Mouse (Mus musculus): ENCODE results near the gene Dnajc11.

- no peak for TF ChIP-seq GATA1 (IDR thresholded peaks at IDR 0.05; ENCODE audit: low read length)
- TF ChIP-seq TAL1 (IDR thresholded peaks at IDR 0.05; ENCODE audit: low read length) = no peak
These were observed 62.1 kb downstream of the Dnajc11 start for GRCm38 (mm10) chr4:151995371-151996172.

All from erythroblast, embryonic 14.5 days (primary cell).